Mouse (Mus musculus): ENCODE results near the gene Pmpca.
A peak's percentile ranks its signal among the peaks of the same experiment; 100 is the strongest.

Gene Pmpca

DNA sequence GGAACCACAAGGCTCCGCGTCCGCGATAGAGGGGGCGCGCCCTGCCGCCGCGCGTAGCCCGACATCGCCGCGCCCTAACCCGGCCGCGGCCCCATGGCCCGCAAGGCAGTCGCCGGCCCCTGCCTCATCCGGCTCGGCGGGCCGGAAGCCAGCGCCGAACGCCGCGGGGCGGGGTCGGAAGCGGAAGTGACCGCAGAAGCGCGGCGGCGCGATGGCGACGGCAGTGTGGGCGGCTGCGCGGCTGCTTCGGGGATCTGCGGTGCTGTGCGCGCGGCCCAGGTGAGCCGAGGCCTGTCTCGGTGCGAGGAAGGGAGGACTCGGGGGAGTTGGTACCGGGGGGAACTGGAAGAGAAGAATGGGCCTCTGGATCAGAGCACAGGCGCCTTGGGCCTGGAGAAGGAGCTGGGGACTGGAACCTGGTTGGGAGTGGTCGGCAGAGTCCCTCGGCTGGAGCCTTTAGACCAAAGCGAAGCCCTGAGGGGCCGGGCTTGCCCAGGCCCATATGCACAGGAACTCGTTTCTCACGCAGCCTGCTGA is at the start of gene Pmpca, which contains the start of gene Entr1:
Pmpca (plus strand) TSS at position 186 of the 537 bp plus-strand sequence.
Entr1 (minus strand) TSS at position 163 of the 537 bp plus-strand sequence.
- DNase-seq: peak; percentile 89

DNA sequence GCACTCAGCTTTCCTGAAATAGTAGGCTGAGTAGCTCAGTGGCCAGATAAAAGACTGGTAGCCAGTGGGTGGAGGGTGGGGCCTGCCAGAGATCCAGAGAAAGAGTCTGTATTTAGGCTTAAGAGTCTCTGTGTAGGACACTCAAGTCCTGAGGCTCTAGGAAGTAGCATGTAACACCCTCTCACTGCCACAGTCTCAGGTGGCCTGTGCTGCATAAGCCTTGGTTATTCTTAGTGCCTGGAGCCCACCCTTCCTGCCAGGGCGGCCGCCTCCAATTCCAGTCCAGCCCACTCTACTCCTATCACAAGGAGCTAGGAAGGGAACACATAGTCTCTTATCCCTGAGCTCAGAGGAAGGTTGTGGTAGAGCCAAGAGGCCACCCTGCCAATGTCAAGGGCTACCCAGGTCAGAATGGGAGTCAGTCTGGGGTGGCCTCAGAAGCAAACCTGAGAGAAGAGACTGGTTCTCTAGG is 47.6 kb upstream of the Pmpca start:
- peak; percentile 38 for DNase-seq

DNA sequence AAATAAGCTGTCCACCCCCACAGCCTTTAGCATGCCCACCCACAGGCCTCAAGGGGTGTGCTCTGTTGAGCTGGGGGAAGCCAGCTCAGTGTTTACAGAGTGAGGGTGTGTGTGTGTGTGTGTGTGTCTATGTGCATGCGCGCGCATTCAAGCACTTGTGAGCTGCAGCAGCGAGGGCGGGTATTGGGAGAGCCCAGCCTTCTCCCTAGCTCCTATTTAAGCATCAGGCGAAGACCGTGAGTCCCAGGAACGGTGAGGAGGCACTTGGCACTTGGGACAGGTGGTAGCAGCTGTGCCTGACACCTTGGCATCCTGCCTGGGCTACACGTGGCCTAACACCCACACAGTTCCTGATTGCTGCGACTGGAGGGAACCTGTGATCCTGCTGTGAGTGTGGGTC is 47.1 kb upstream of the Pmpca start:
- peak; percentile 86 for DNase-seq

DNA sequence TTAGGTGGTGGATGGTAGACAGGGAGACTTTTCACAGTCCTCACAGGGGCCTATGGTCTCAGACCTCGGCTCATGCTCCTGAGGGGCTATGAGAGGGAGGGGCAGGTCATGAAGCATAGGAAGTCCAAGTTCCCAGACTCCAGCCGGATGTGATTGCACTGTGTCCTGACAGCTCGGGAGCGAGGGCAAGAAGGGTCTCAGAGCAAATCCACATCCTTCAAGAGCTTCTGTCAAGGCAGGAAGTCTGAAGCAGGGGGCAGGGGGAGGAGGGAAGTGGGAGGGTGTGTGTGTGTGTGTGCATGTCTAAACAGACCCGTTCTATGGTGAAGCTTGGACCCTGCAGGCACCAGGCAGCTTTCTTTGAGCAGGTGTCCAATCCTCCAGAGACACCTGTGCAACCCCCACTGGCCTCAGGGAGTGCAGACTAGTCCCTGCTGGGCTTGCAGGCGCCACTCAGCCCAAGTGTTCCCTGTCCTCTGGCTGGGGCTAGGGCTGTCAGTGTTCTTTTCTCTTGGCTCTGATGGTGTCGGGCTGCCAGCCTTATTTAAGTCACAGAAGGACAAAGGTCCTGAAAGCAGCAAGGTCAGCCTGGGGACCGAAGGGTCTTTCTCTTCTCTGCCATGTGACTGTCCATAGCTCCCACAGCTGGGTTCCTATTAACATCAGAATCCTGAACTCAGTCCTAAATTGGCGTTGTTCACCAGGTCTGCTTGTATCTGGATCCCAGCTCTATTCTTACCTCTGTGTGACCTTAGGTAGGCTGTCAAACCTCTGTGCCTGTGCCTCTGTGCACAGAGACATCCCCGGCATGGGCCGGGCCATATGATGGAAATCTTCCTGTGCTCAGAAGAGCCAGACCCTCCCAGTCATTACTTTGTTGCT is 46.3 kb upstream of the Pmpca start:
- peak; percentile 81 for DNase-seq

DNA sequence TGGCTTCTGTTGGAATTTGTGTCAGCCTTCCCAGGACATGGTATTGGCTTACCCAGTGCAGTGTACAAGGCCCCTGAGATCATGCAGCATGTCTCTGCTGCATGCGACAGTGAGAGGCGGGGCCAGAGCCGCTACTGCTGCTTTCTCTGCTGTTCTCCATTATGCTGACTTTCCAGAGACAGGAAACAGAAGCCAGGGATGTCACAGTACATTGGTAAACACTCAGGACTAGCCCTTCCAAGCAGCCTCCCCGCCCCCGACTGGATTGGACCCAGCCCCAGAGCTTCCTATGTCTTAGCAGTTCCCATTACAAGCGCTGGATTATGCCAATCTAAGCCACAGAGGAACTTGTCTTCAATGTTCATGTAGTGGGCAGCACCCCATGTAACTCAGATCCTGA is 40.9 kb upstream of the Pmpca start:
- DNase-seq: peak; percentile 87

DNA sequence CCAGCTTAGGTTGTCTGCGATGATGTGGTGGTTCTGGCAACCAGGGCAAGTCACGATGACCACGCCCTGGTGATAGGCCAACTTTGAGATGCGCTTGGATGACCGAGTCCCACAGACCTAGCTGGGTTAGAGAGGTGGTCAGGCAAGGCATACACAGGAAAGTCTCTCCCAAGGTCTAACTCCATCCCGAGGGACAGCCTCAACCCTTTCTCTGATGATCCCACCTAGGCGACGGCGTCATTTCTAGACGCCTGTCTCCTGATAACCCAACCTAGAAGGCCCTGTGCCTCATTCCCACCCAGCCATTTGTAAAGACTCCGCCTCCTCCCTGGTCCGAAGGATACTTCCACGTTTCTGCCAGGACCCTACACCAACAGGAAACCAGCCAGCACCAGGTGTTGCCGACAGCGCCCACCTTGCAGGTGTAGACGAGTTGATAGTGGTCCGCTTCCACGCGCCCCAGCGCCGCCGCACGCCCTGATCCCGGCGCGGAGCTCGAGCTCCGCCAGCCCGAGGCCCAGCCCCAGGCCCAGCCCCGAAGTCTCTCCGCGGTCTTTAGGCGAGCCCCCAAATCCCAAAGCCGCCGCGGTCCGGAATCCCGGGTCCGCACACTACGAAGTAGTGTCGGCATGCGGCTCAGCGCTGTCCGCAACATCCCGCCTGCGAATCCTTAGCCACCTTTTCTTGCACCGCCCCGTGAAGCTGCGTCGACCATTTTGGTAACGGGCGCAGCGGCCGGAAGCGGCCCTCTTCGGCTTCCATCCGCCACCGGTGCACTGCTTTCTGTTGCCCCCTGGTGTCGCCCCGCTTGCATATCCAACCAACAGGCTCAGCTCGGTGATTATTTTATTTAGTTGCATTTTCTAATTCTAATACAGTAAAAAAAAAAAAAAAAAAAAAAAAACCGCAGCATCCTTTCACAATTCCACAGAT is 37.5 kb upstream of the Pmpca start, which contains the start of gene Dnlz:
Dnlz (minus strand) TSS at position 753 of the 933 bp plus-strand sequence.
- peak; percentile 96 for DNase-seq

DNA sequence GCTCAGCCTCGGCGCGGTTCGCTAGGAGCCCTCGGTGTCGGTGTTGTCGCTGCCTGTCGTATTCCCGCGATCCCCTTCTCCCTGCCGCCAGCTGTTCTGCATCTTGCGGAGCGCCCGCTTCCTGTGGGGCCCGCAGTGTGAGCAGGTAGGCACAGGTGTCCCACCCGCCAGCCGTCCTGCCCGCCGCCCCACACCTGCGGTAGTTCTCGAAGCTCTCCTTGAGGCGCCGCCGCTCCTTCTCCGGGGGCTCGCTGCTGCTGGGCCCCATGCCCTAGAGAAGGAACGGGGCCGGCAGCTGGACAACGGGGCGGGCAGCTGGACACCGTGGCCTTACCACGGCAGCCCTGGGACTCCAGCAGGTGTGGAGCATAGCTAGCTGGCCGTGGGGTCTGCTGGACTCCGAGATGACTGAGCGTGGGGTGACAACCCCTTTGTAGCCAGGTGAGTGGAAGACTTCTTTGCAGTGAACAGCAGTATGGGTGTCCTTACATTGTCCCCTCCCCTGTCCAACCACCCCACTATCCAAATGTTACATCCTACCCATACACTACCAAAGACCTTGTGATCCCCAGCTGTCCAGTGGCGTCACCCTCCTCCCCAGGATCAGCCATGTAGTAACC is 36.7 kb upstream of the Pmpca start:
- no peak for DNase-seq

DNA sequence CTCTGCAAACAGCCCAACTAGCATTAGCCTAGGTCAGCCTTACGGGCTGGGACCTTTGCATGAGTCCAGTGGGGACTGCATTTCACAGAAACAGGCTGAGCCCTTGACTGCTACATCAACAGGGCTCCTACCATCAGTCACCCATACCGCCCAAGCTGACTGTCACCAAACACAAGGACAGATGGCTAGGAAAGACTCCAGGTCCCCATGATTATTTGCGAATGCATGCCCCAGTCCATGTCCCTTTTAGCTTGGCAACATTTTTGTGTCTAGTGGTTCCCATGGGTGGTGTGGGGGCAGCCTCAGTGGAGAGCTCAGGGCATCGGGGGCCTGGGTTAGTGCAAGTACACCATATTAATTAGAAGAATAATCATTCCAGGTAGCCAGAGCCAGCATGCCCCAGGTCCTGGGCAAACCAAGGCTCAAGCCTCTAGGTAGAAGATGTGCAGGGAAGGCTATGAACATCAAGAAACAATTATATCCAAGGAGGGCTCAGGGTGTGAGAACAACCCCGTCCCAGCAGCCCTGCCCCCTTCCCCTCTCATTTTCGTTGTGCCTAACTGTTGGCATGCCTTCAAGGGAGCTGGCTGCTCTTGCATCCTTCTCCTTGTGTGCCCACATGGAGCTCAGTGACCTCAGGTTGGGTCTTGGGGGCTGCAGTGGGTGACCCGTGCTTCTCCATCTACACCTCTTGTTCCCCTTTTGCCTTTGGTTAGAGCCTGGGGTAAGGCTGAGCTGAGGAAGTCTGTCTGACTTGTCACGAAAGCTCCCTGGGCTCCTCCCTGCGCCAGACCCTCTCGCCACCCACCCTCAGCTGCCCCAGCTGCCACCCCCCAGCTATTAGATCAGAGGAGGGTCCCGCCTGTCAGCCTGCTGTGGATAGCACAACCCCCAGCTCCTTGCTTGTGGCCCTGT is 35.8 kb upstream of the Pmpca start:
- no peak for DNase-seq

DNA sequence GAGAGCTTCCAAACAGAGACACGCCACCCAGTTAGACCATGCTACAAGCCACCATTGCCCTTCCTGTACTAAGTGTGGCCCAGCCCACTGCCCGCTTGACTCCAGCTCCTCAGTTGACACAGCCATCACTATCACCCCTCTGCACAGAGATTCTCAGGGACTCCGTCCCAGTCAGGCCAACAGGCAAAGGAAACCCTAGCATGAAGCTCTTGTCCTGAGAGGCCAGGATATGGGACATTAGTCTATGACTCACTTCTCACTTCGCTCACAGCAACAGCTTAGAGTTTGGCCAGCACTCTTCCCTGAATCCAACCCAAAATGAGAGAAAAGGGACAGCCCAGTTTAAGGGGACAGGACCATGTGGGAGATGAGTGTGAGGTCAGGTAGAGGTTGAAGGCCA is 34.7 kb upstream of the Pmpca start:
- peak; percentile 48 for DNase-seq

DNA sequence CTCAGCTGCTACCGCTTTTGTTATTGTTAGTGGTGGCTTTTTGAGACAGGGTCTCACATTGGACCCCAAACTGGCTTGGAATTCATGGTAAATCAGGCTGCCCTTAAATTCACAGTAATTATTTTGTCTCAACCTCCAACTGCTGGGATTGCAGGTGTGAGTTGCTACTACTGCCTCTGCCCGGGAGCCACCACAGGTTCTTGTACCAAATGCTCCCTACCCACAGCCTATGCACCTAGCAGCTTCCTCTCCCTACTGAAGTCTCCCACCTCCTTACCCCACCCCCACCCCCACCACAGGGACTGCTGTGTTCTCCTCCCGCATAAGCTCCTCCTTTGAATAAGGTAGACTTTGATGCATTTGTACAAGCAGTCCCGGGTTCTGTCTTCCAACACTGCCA is 32.9 kb upstream of the Pmpca start:
- no peak for DNase-seq

DNA sequence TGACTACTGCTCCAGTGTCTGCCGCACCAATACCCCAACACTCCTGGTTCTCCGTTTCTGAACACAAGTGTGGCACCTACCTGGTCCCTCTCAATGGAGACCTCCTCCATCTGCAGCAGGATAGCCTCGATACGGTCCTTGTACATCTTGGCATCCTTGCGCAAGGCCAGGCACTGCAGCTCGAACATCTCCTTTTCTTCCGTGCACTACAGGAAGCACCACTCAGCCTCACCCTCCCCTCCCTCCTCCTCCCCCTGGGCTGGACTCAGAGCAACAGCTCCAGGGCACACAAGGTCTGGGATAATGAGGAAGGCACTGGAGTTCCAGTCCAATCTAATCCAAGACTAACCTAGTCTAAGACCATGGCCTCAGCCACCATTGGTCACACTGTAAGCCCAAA is 32.5 kb upstream of the Pmpca start:
- peak; percentile 81 for DNase-seq

DNA sequence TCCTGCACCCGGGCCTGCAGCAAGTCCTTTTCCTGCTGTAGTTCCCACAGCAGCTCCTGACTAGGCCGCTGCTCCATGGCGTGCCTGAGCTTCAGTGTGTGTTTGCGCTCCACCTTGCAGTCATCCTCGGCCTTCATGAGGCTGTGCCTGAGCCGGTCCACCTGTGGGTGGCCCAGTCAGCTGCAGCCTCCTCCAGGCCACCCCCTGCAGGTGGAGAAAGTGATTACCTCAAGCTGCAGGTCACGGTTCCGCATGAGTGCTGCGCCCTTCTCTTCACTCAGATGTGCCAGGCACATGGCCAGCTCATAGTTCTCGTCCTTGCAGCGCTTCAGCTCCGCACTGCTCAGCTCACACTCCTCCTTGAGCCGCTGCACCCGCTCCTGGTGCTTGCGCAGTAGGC is 31.7 kb upstream of the Pmpca start:
- DNase-seq: no peak

DNA sequence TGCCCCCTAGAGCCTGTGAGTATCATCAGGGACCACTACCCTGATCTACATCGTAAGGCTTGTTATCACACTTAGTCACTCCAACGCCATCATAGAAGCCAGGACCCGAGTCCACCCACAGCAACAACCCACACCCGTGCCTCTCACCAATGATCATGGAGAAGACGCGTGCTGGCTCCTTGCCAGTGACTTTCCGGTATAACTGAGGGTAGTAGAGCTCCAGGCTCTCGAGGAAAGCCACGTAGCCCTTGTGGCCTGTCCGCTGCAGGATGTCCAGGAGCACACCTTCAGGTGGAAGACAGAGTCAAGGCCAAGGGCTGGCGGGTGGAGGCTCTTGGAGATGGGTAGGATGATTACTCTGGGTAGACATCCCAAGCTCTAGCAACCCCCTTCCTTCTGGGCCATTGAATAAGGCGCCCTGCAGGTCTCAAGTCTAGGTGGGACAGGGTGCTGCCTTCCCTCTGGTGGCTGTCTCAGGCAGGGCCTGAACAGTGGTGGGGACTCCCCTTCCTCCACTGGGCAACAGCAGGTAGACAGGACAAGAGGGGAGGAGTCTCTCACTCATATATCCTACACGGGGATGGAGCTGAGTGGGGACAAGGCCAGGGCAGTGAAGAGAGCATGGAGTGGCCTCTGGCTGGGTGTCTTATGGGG is 30.3 kb upstream of the Pmpca start:
- DNase-seq: no peak

DNA sequence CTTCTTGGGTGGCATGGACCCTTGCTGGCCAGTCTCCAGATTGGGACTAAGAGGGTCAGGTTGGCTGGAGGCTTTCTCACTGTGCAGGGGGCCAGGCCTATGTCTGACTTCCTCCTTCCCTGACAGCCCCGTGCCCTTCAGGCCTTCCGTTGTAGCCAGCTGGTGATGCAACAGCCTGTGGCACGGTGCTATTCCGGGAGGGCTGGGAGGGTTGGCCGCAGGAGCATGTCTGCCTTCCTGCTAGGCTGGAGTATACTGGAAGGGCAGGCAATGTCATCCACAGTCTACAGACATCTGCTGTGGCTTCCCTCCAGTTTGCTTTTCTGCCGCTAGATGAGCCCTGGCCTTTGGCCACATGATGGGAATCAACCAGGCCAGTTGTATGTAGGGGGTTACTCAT is 29.2 kb upstream of the Pmpca start:
- peak; percentile 55 for DNase-seq

DNA sequence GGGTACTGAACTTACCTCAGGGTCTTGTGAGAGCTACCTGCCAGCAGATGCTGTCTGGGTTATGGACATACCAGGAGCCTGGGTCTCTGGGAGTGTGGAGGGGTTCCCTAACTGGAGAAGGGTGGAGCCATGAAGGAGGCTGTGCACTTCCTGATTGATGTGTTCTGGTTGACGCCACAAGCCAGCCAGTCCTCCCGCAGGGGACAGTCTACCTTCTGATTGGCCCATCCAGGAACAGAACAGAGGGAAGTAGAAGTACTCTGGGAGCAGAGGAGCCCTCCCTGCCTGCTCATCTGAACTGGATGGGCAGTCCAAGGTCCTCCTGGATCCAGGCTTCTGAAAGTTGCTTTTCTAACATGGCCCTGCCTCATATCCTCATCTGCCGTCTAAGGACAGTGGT is 28.4 kb upstream of the Pmpca start, which contains the start of gene Card9:
Card9 (minus strand) TSS at position 147 of the 400 bp plus-strand sequence.
- no peak for DNase-seq

DNA sequence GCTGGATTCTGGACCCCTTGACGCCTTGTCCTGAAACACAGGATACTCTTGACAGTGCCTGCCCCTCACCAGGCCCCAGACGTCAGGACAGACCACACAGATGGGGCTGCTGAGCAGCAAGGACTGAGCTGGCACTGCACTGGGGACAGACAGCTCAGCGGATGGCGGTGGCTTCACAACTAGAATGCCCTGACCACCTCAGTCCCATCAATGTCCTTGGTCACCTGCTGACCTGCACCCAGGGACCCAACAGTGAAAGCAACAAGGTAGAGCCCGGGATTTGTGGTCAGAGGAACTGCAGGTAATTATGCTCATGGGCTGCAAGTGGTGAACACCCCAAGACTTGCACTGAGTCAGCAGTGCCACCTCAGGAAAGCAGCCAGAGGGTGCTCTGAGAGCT is 26.1 kb upstream of the Pmpca start:
- no peak for DNase-seq

DNA sequence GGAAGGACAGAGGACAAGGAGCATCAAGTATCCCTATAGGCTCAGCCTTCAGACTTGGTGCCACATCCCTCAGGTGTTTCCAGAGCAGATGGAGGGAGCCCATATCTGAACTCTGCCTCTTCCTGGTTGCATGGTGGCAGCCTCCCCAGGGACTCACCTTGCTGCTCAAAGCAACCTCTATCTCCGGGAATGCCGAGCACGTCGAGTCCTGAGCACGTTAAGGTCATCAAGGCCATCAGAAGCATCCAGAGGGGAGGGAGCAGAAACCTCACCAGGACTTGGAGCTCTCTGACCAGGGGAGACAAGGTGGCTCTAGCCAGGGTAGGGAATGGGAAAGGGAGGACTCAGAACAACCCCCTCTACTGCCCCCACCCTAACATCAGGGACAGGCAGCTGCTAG is 25.7 kb upstream of the Pmpca start:
- DNase-seq: no peak

DNA sequence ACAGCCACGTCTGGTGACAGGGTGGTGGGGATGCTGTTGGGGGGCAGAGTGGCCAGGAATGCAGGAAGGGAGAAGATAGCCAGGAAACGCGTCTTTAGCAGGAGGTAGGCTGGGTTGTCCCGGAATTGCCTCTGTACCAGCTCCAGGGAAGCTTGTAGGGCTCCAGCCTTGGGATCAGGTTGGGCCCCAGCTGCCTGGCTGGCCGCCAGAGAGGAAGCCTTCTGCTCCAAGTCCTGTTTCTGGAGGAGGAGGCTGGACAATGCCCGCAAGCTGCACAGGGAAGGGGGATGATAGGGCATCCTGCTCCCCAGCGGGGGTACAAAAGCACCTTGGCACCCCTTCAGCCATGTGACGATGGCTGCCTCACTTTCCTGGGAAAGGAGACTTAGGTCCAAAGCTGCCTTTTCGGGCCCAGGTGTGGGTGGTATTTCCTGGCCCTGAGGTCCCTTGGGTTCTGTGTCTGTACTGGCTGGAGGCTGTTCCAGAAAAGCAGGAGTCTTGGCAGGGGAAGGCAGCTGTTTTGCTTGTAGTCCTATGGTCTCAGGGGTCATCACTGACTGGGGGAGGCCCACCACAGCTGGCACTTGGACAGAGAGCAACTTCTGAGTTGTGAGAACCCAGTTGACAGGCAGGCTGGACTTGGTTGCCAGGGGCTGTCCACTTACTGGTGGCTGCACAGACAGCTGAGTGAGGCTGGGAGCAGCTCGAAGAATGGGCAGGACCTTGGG is 24.2 kb upstream of the Pmpca start:
- DNase-seq: peak; percentile 85

DNA sequence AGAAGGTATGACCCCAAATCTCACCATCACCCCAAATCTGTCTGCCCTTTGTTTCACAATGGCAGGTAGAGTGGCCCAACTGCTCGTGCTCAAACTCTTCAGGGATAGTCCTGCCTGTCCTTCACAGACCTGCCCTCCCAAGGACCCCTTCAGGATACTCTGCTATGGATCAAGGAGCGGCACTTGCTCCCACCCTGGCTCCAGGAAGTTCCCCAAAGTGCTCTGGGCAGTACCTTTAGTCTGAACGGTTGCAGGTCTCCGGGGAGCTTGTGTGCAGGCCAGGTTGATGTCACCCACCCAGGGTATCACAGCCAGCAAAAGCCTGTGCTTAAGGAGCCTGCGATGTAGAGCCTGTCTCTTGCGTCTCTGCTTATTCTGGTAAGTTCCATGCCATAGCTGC is 21.2 kb upstream of the Pmpca start:
- no peak for DNase-seq

DNA sequence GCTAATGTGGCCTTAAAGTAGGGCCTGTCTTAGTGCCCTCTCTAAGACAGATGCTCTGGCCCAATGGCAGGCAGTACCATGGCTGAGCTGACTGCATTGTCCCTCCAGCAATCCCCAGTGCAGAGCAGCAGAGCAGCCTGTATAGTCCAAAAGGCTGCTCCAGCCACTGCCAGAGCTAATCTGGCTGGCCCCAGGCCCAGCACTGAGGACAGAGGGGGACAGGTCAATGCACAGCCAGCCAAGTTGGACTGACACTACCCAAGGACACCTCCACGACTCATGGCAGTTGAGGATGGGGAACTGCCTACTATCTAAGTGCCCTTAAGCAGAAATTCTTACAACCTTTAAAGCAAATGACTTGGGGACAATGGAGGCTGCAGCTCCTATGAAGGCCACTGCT is 20.6 kb upstream of the Pmpca start:
- DNase-seq: no peak
